Mouse (Mus musculus): Measurements from ENCODE around the gene Olfr694.

DNA sequence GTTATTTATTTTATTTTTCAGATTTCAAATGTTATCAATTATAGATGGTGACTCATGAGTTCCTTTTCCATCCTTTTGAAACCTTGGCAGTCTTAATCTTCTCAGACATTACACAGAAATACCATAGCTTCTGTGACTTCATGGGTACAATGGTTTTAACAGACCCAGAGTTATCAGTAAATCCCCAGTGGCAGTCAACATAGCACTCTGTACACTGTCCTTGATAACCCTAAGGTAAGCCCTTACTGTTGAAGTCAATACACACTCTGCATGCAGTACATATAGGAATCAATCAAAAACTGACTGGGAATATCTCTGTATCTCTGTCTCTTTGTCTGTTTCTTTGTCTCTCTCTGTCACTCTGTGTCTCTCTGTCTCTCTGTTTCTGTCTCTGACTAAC lies 45.4 kb upstream of the Olfr694 start:
- TF ChIP-seq CTCF (IDR thresholded peaks at IDR 0.05; ENCODE audit: low read depth, low read length) (no peak), EP300 (IDR thresholded peaks at IDR 0.05; ENCODE audit: insufficient read depth, low read depth, low read length) (no peak), POLR2A (IDR thresholded peaks at IDR 0.05; ENCODE audit: insufficient read depth, low read length) (no peak)

All from ES-Bruce4 (cell line).